Mouse (Mus musculus): ENCODE data around the gene Cd300a. TPM values are rescaled to one million over a fixed set of nuclear protein-coding genes. Genes with fewer than 3 reads are reported as not detected.
A peak's percentile ranks its signal among the peaks of the same experiment; 100 is the strongest.

Gene Cd300a
- polyA plus RNA-seq, 1 experiment from 2014 or later = 1.1 TPM

DNA sequence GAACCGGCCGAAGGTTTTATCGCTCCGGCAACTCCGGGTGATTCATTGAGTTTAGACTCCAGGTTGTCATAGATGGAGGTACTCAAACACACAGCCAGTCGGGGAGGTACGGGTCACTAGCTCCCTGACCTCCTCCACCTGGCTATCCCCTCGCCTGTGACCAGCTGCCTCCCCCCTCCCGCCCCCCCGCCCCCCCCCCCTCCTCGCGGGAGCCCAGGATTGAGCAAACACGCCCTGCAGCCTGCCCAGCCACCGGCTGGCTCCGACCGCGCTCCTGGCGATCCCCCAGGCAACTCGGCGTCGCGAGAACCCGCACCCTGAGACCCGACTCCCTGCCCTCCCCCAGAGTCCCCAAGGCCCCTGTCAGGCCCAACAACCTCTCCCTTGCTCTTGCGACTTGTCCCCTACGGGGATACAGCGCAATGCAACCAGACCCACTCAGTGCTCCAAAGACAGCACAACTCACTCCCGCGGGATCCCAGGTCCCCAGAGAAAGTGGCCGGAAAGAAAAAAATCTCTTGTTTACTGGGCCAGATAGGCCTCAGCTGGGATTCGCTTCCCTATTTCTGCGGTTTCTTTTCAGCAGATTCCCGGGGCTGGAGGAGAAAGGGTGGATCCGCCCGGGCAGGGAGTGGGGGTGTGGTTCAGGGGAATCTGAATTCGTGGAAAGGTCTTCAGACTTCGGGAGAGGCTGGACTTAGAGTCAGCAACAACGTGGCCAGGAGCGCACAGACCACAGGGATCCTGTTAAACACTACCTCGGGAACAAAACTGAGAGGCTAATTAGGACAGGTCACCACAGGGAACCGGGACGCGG lies 39.2 kb upstream of the Cd300a start, which contains the start of gene Gprc5c:
Gene Gprc5c (plus strand): TSS at position 701 of the 817 bp plus-strand sequence.
- Histone ChIP-seq H3K36me3 (ENCODE audit: control insufficient read depth, insufficient read depth, low read length) (no peaks in the 10 kb centered on the region), H3K4me1 (ENCODE audit: control insufficient read depth in 2 of 2, insufficient read depth in 2 of 2, low read length in 2 of 2) (peaks cover 5 to 6% of the 10 kb centered on the region in 2 experiments), H3K27me3 (ENCODE audit: control insufficient read depth, insufficient read depth, low read length) (peaks cover 4% of the 10 kb centered on the region; the same call in 1 of the 2 replicates), H3K9ac (ENCODE audit: low read length) (peak within 1 kb of the TSS; percentile 78), H3K9me3 (ENCODE audit: control insufficient read depth, low read length) (no peaks in the 10 kb centered on the region), H3K4me3 (ENCODE audit: control insufficient read depth in 1 of 2, insufficient read depth in 1 of 2, low read depth in 1 of 2, low read length in 2 of 2) (peak within 1 kb of the TSS; percentile 68 to 75), H3K4me2 (ENCODE audit: low read length) (peak within 1 kb of the TSS; percentile 95), H3K27ac (replicated peaks in 1 of 2; ENCODE audit: control insufficient read depth in 1 of 2, insufficient read depth in 1 of 2, low read depth in 2 of 2, low read length in 2 of 2) (peak within 1 kb of the TSS; percentile 80 to 83)
- ATAC-seq (ENCODE audit: insufficient number of reproducible peaks, insufficient read depth, low FRiP score, low read depth) = peak; percentile 11; the same call in 1 of the 2 replicates
- under 1% methylated on average over 30 of the region's 43 CpGs for WGBS

- peaks cover 5 to 6% of the 10 kb centered on the region in 2 experiments for H3K4me1 ChIP-seq (ENCODE audit: control insufficient read depth in 2 of 2, insufficient read depth in 2 of 2, low read length in 2 of 2)
- 1% methylated on average over 27 of the region's 27 CpGs for WGBS
- ATAC-seq (ENCODE audit: insufficient number of reproducible peaks, insufficient read depth, low FRiP score, low read depth) = no peak
Observed at GRCm38 (mm10) chr11:114851269-114851607, 38.6 kb upstream of the Cd300a start.

GRCm38 (mm10) chr11:114851608-114852310 lies 38.1 kb upstream of the Cd300a start:
- Histone ChIP-seq H3K4me3 (ENCODE audit: control insufficient read depth in 1 of 2, insufficient read depth in 1 of 2, low read depth in 1 of 2, low read length in 2 of 2) (peak overlapping the region; percentile 68 to 75), H3K27me3 (ENCODE audit: control insufficient read depth, insufficient read depth, low read length) (peaks cover 4% of the 10 kb centered on the region; the same call in 1 of the 2 replicates), H3K4me1 (ENCODE audit: control insufficient read depth in 2 of 2, insufficient read depth in 2 of 2, low read length in 2 of 2) (peaks cover 5 to 6% of the 10 kb centered on the region in 2 experiments), H3K9me3 (ENCODE audit: control insufficient read depth, low read length) (no peaks in the 10 kb centered on the region), H3K4me2 (ENCODE audit: low read length) (peak overlapping the region; percentile 95), H3K36me3 (ENCODE audit: control insufficient read depth, insufficient read depth, low read length) (no peaks in the 10 kb centered on the region), H3K27ac (replicated peaks in 1 of 2; ENCODE audit: control insufficient read depth in 1 of 2, insufficient read depth in 1 of 2, low read depth in 2 of 2, low read length in 2 of 2) (peak overlapping the region; percentile 80 to 83), H3K9ac (ENCODE audit: low read length) (peak overlapping the region; percentile 78)
- under 1% methylated on average over 65 of the region's 65 CpGs for WGBS
- ATAC-seq (ENCODE audit: insufficient number of reproducible peaks, insufficient read depth, low FRiP score, low read depth) = peak; percentile 57

More at GRCm38 (mm10) chr11:114851269-114851607, 38.6 kb upstream of the Cd300a start:
- Histone ChIP-seq H3K36me3 (ENCODE audit: control insufficient read depth, insufficient read depth, low read length) (no peaks in the 10 kb centered on the region), H3K9ac (ENCODE audit: low read length) (peak overlapping the region; percentile 78), H3K27me3 (ENCODE audit: control insufficient read depth, insufficient read depth, low read length) (peaks cover 4% of the 10 kb centered on the region; the same call in 1 of the 2 replicates), H3K9me3 (ENCODE audit: control insufficient read depth, low read length) (no peaks in the 10 kb centered on the region), H3K4me3 (ENCODE audit: control insufficient read depth in 1 of 2, insufficient read depth in 1 of 2, low read depth in 1 of 2, low read length in 2 of 2) (peak overlapping the region; percentile 68 to 75), H3K27ac (replicated peaks in 1 of 2; ENCODE audit: control insufficient read depth in 1 of 2, insufficient read depth in 1 of 2, low read depth in 2 of 2, low read length in 2 of 2) (peak overlapping the region; percentile 80 to 83), H3K4me2 (ENCODE audit: low read length) (peak overlapping the region; percentile 95)

DNA sequence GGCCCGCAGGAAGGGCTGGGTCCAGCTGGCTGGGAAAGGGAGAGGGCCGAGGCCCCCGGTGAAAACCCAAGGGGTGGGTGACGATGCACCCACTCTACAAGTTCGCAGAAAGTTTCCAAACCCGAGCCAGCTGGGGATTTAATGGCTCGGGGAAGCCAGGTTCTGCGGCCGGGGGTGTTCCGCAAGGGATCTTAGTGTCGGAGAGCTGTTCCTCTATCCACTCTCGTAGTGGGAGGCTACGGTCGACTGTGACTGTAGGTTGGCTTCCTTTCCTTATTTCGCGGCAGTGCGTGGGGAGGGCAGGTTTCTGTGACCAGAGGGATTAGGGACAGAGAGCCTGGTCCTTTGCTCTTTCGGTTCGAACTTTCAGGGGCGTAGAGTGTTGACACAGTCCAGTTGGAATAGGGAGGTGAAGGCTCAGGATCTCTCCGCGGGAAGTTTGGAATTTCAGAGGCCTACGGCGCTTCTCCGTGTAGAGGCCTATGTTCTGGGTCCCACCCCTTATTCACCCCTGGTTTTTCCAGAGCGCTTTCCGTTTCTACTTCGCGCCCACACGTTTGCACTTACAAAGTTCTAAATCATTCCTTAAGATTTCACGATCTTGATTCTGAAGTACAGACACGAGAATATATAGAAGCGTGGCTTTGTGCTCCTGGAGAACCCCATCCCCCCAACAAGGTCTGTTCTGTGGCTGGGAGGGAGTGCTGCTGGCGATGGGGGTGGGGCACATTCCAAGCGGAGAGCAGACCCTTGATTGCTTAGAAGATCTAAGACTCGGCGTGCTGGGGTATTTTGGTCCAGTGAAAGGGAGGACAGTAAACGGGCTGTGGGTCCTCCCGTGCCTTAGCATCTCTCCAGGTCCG lies 37.3 kb upstream of the Cd300a start:
- H3K9me3 ChIP-seq (ENCODE audit: control insufficient read depth, low read length) = no peaks in the 10 kb centered on the region
- peak overlapping the region; percentile 95 for H3K4me2 ChIP-seq (ENCODE audit: low read length)
- peak overlapping the region; percentile 80 to 83 for H3K27ac ChIP-seq (replicated peaks in 1 of 2; ENCODE audit: control insufficient read depth in 1 of 2, insufficient read depth in 1 of 2, low read depth in 2 of 2, low read length in 2 of 2)
- peaks cover 5 to 6% of the 10 kb centered on the region in 2 experiments for H3K4me1 ChIP-seq (ENCODE audit: control insufficient read depth in 2 of 2, insufficient read depth in 2 of 2, low read length in 2 of 2)
- peak overlapping the region; percentile 68 to 75 for H3K4me3 ChIP-seq (ENCODE audit: control insufficient read depth in 1 of 2, insufficient read depth in 1 of 2, low read depth in 1 of 2, low read length in 2 of 2)
- 2% methylated on average over 40 of the region's 40 CpGs for WGBS
- H3K27me3 ChIP-seq (ENCODE audit: control insufficient read depth, insufficient read depth, low read length) = peaks cover 4% of the 10 kb centered on the region; the same call in 1 of the 2 replicates
- ATAC-seq (ENCODE audit: insufficient number of reproducible peaks, insufficient read depth, low FRiP score, low read depth) = no peak
- no peaks in the 10 kb centered on the region for H3K36me3 ChIP-seq (ENCODE audit: control insufficient read depth, insufficient read depth, low read length)
- peak overlapping the region; percentile 78 for H3K9ac ChIP-seq (ENCODE audit: low read length)

DNA sequence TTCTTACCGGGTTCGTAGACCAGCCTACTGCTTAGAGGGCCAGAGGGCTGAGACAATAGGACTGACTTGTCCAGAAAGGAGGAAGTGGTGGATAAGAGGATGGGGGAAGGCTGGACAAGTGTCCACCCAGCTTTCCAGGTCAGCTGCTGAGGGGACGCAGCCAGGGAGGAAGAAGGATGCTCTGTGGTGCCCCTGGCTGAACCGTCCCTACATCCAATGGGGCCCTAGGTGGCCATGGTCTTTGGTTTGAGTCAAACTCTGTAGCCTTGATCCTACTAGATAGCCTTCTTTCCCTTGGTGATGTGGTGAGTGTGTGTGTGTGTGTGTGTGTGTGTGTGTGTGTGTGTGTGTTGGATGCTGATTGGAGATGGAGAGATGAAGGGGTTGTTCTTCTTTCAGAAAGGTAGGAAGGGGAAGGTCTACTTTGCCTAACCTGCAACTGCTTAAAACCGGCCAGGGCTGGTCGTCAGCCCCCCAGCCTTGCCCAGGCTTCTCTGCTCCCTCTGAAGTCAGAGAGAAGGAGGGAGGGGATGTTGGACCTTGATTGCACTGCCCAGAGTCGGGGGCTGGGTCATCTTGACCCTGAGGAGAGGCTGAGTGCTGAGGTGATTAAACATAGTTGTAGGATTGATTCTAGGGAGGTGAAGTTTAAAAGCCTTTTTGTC lies 36.5 kb upstream of the Cd300a start:
- Histone ChIP-seq H3K4me2 (ENCODE audit: low read length) (peak overlapping the region; percentile 95), H3K27me3 (ENCODE audit: control insufficient read depth, insufficient read depth, low read length) (peaks cover 4% of the 10 kb centered on the region; the same call in 1 of the 2 replicates), H3K4me3 (ENCODE audit: control insufficient read depth in 1 of 2, insufficient read depth in 1 of 2, low read depth in 1 of 2, low read length in 2 of 2) (peak overlapping the region; percentile 68 to 75), H3K36me3 (ENCODE audit: control insufficient read depth, insufficient read depth, low read length) (no peaks in the 10 kb centered on the region), H3K27ac (replicated peaks in 1 of 2; ENCODE audit: control insufficient read depth in 1 of 2, insufficient read depth in 1 of 2, low read depth in 2 of 2, low read length in 2 of 2) (peak overlapping the region; percentile 80 to 83; a peak in 2 of 4 replicates), H3K4me1 (ENCODE audit: control insufficient read depth in 2 of 2, insufficient read depth in 2 of 2, low read length in 2 of 2) (peaks cover 5 to 6% of the 10 kb centered on the region in 2 experiments), H3K9ac (ENCODE audit: low read length) (peak overlapping the region; percentile 78), H3K9me3 (ENCODE audit: control insufficient read depth, low read length) (no peaks in the 10 kb centered on the region)
- ATAC-seq (ENCODE audit: insufficient number of reproducible peaks, insufficient read depth, low FRiP score, low read depth) = no peak
- WGBS = 23% methylated on average over 7 of the region's 7 CpGs

- no peaks in the 10 kb centered on the region for H3K36me3 ChIP-seq (ENCODE audit: control insufficient read depth, insufficient read depth, low read length)
- no peak overlapping the region for H3K4me3 ChIP-seq (ENCODE audit: control insufficient read depth in 1 of 2, insufficient read depth in 1 of 2, low read depth in 1 of 2, low read length in 2 of 2)
- 80% methylated on average over 6 of the region's 6 CpGs for WGBS
- H3K4me2 ChIP-seq (ENCODE audit: low read length) = no peak overlapping the region
- no peak for ATAC-seq (ENCODE audit: insufficient number of reproducible peaks, insufficient read depth, low FRiP score, low read depth)
- no peak overlapping the region for H3K9ac ChIP-seq (ENCODE audit: low read length)
- H3K27me3 ChIP-seq (ENCODE audit: control insufficient read depth, insufficient read depth, low read length) = no peaks in the 10 kb centered on the region
- H3K9me3 ChIP-seq (ENCODE audit: control insufficient read depth, low read length) = no peaks in the 10 kb centered on the region
- H3K4me1 ChIP-seq (ENCODE audit: control insufficient read depth in 2 of 2, insufficient read depth in 2 of 2, low read length in 2 of 2) = peaks cover 5 to 6% of the 10 kb centered on the region in 2 experiments
- no peak overlapping the region for H3K27ac ChIP-seq (replicated peaks in 1 of 2; ENCODE audit: control insufficient read depth in 1 of 2, insufficient read depth in 1 of 2, low read depth in 2 of 2, low read length in 2 of 2)
Observed at GRCm38 (mm10) chr11:114854581-114854980, 35.3 kb upstream of the Cd300a start.
